Mouse (Mus musculus): ENCODE data around the gene Naglu.

The Naglu gene

GRCm38 (mm10) chr11:101057860-101058259 is 12.0 kb upstream of the Naglu start:
- DNase-seq (ENCODE audit: low read depth, low spot score): peak; percentile 92

GRCm38 (mm10) chr11:101058726-101059125 is 11.1 kb upstream of the Naglu start:
- DNase-seq (ENCODE audit: low read depth, low spot score): peak; percentile 33

- no peak for DNase-seq (ENCODE audit: low read depth, low spot score)
Measured at GRCm38 (mm10) chr11:101059473-101059872, 10.3 kb upstream of the Naglu start.

GRCm38 (mm10) chr11:101060126-101060525 is 9.7 kb upstream of the Naglu start:
- DNase-seq (ENCODE audit: low read depth, low spot score): peak; percentile 91

- no peak for DNase-seq (ENCODE audit: low read depth, low spot score)
Measured at GRCm38 (mm10) chr11:101061049-101061448, 8.8 kb upstream of the Naglu start.

- DNase-seq (ENCODE audit: low read depth, low spot score): peak; percentile 72
Measured at GRCm38 (mm10) chr11:101062165-101062884, 7.5 kb upstream of the Naglu start.

- no peak for DNase-seq (ENCODE audit: low read depth, low spot score)
Measured at GRCm38 (mm10) chr11:101062971-101063675, 6.7 kb upstream of the Naglu start.

- peak; percentile 84 for DNase-seq (ENCODE audit: low read depth, low spot score)
Measured at GRCm38 (mm10) chr11:101063676-101064327, 6.0 kb upstream of the Naglu start.

GRCm38 (mm10) chr11:101064462-101064861 is 5.3 kb upstream of the Naglu start:
- no peak for DNase-seq (ENCODE audit: low read depth, low spot score)

- DNase-seq (ENCODE audit: low read depth, low spot score): no peak
Measured at GRCm38 (mm10) chr11:101065002-101065401, 4.8 kb upstream of the Naglu start.

- peak; percentile 91 for DNase-seq (ENCODE audit: low read depth, low spot score)
Measured at GRCm38 (mm10) chr11:101066549-101067412, 3.0 kb upstream of the Naglu start.

- no peak for DNase-seq (ENCODE audit: low read depth, low spot score)
Measured at GRCm38 (mm10) chr11:101070189-101070527, 346 bp downstream of the Naglu start.

GRCm38 (mm10) chr11:101070987-101071386 is 1.2 kb downstream of the Naglu start:
- DNase-seq (ENCODE audit: low read depth, low spot score): peak; percentile 26

GRCm38 (mm10) chr11:101071810-101072428 is 2.1 kb downstream of the Naglu start:
- DNase-seq (ENCODE audit: low read depth, low spot score): no peak

- no peak for DNase-seq (ENCODE audit: low read depth, low spot score)
Measured at GRCm38 (mm10) chr11:101078121-101078520, 8.3 kb downstream of the Naglu start, which contains the start of gene Hsd17b1. Gene Hsd17b1, plus strand, starts transcription at chr11:101078411.

GRCm38 (mm10) chr11:101079746-101080145 is 9.9 kb downstream of the Naglu start:
- no peak for DNase-seq (ENCODE audit: low read depth, low spot score)

- no peak for DNase-seq (ENCODE audit: low read depth, low spot score)
Measured at GRCm38 (mm10) chr11:101080421-101080820, 10.6 kb downstream of the Naglu start.

GRCm38 (mm10) chr11:101081659-101082058 is 11.8 kb downstream of the Naglu start:
- no peak for DNase-seq (ENCODE audit: low read depth, low spot score)

GRCm38 (mm10) chr11:101082208-101083082 is 12.6 kb downstream of the Naglu start, which contains the start of gene Coasy:
Gene Coasy, plus strand, starts transcription at chr11:101082565.
- DNase-seq (ENCODE audit: low read depth, low spot score): peak; percentile 98

GRCm38 (mm10) chr11:101083083-101083697 is 13.4 kb downstream of the Naglu start:
- no peak for DNase-seq (ENCODE audit: low read depth, low spot score)
